Mouse (Mus musculus) heart, embryonic 15.5 days (tissue): ENCODE measurements around the gene Ccl17. TPM values are rescaled to one million over a fixed set of nuclear protein-coding genes. Genes with fewer than 3 reads are reported as not detected.

Experiments
- ATAC-seq: fragments of 200-750 bp; cut with Nextera tagmentation; replicated peaks from 2 replicates; pipeline ENCODE4 v1.8.0; 2017; ENCODE audit warnings: low read depth, moderate TSS enrichment; ENCODE audit not compliant: insufficient number of reproducible peaks, insufficient read depth, low FRiP score
- H3K27ac ChIP-seq: fragments of 300-500 bp; sonication (generic); 2 replicates; pipeline ENCODE4 v1.5.1; 2015; ENCODE audit warnings: mild to moderate bottlenecking, inconsistent platforms
- H3K27me3 ChIP-seq: fragments of 300-500 bp; sonication (generic); 2 replicates; pipeline ENCODE4 v1.6.1; 2015; ENCODE audit warnings: inconsistent platforms
- H3K36me3 ChIP-seq: fragments of 300-500 bp; sonication (generic); 2 replicates; pipeline ENCODE4 v1.6.1; 2015; ENCODE audit warnings: mild to moderate bottlenecking, inconsistent platforms
- H3K4me1 ChIP-seq: fragments of 300-500 bp; sonication (generic); replicated peaks from 2 replicates; pipeline ENCODE4 v1.6.1; 2015; ENCODE audit warnings: inconsistent platforms
- H3K4me2 ChIP-seq: fragments of 300-500 bp; sonication (generic); 2 replicates; pipeline ENCODE4 v1.6.1; 2015; ENCODE audit warnings: inconsistent platforms, mild to moderate bottlenecking, moderate library complexity
- H3K4me3 ChIP-seq: fragments of 300-500 bp; sonication (generic); 2 replicates; pipeline ENCODE4 v1.5.1; 2015; ENCODE audit warnings: mild to moderate bottlenecking, inconsistent platforms
- H3K9ac ChIP-seq: fragments of 300-500 bp; sonication (generic); 2 replicates; pipeline ENCODE4 v1.6.1; 2015; ENCODE audit warnings: mild to moderate bottlenecking, inconsistent platforms
- H3K9me3 ChIP-seq: fragments of 300-500 bp; sonication (generic); replicated peaks from 2 replicates; pipeline ENCODE4 v1.6.1; 2016; ENCODE audit warnings: inconsistent platforms
- WGBS: fragments of 180-500 bp; shearing (Covaris S2); methylation state at CpG from one replicate; pipeline ENCODE4 v1.1.7; 2015; ENCODE audit warnings: mixed read lengths; 5-methylcytosine and 5-hydroxymethylcytosine counted together
- polyA plus RNA-seq: library from polyadenylated mRNA; unstranded; fragments of >200 nt; fragmentation: Nextera tagmentation; extraction: Ambion mirVana; gene quantifications from 2 replicates; pipeline ENCODE4 v1.2.1, GENCODE M21; 2015

Ccl17 gene
- polyA plus RNA-seq: 0.26 TPM in 1 of 2 replicates, not detected in the other

- 31% methylated on average over 3 of the region's 3 CpGs for WGBS
- no peak within 1 kb of the TSS for H3K27ac ChIP-seq
- no peaks in the 10 kb centered on the region for H3K36me3 ChIP-seq
- no peaks in the 10 kb centered on the region for H3K9me3 ChIP-seq
- H3K4me2 ChIP-seq: no peak within 1 kb of the TSS
- no peak within 1 kb of the TSS for H3K4me3 ChIP-seq
- H3K4me1 ChIP-seq: peaks cover 3% of the 10 kb centered on the region; the same call in 1 of the 2 replicates
- H3K27me3 ChIP-seq: peaks cover 5% of the 10 kb centered on the region; the same call in 1 of the 2 replicates
- no peak within 1 kb of the TSS for H3K9ac ChIP-seq
- ATAC-seq: no peak
Measured at GRCm38 (mm10) chr8:94810153-94810552, at the start of gene Ccl17. Gene Ccl17, plus strand, starts transcription at chr8:94810453.

- ATAC-seq: no peak
- Histone ChIP-seq H3K9me3 (no peaks in the 10 kb centered on the region), H3K9ac (no peak overlapping the region), H3K4me1 (peaks cover 13% of the 10 kb centered on the region), H3K27me3 (peaks cover 27% of the 10 kb centered on the region), H3K27ac (no peak overlapping the region), H3K36me3 (no peaks in the 10 kb centered on the region), H3K4me3 (no peak overlapping the region), H3K4me2 (no peak overlapping the region)
- WGBS: 51% methylated on average over 9 of the region's 9 CpGs
Measured at GRCm38 (mm10) chr8:94767035-94767434, 43.2 kb upstream of the Ccl17 start.

GRCm38 (mm10) chr8:94770945-94771344 lies 39.3 kb upstream of the Ccl17 start:
- WGBS: 24% methylated on average over 6 of the region's 6 CpGs
- peaks cover 42% of the 10 kb centered on the region for H3K27me3 ChIP-seq
- H3K27ac ChIP-seq: 0 out of 2 replicates have a peak overlapping the region, but pooled peaks have one; percentile 33
- H3K36me3 ChIP-seq: no peaks in the 10 kb centered on the region
- H3K9me3 ChIP-seq: no peaks in the 10 kb centered on the region
- no peak for ATAC-seq
- H3K4me1 ChIP-seq: peaks cover 23% of the 10 kb centered on the region
- no peak overlapping the region for H3K4me3 ChIP-seq
- H3K4me2 ChIP-seq: peak overlapping the region; percentile 81; the same call in 1 of the 2 replicates
- no peak overlapping the region for H3K9ac ChIP-seq

DNA sequence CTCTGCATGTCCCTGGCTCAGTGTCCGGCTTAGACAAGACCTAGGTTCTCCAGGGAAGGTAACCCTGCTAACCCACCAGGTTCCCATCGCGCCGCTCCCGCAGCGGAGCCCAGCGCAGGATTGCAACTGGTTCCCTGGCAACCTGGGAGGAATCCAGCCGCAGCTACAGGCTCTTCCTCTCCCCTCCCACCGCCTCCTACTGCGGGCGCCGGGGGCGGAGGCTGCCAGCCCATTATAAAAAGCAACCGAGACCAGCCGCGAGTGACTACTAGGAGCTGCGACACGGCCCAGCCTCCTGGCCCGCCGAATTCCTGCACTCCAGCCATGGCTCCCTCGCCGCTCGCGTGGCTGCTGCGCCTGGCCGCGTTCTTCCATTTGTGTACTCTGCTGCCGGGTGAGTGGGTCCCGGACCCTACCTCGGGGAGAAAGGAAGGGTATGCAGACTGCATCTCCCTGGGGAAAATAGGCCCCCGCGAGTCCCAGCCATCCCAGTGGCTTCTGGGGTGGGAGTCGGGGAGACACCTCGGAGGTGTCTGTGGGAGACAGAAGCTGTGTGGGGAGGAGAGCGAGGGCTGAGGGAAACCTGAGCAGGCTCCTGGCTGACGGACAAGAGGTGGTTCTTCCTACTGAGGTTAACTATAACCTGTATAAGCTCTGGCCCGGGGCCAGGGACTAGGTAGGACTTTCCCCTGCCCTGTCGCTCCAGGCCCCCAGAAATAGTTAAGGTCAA lies 38.1 kb upstream of the Ccl17 start, which contains the start of gene Cx3cl1:
Gene Cx3cl1, plus strand, starts transcription at position 69 of the 730 bp plus-strand sequence.
- Histone ChIP-seq H3K4me1 (peaks cover 23% of the 10 kb centered on the region), H3K4me2 (peak within 1 kb of the TSS; percentile 81), H3K4me3 (peak within 1 kb of the TSS; percentile 54), H3K27ac (peak within 1 kb of the TSS; percentile 33), H3K27me3 (peaks cover 42% of the 10 kb centered on the region), H3K9ac (peak within 1 kb of the TSS; percentile 59), H3K36me3 (no peaks in the 10 kb centered on the region), H3K9me3 (no peaks in the 10 kb centered on the region)
- 2% methylated on average over 38 of the region's 38 CpGs for WGBS
- ATAC-seq: peak; percentile 80

- Histone ChIP-seq H3K27ac (no peak overlapping the region), H3K4me1 (peaks cover 30% of the 10 kb centered on the region), H3K9ac (no peak overlapping the region), H3K4me3 (peak overlapping the region; percentile 54), H3K36me3 (no peaks in the 10 kb centered on the region), H3K4me2 (peak overlapping the region; percentile 81), H3K27me3 (peaks cover 42% of the 10 kb centered on the region), H3K9me3 (no peaks in the 10 kb centered on the region)
- ATAC-seq: no peak
- 58% methylated on average over 6 of the region's 6 CpGs for WGBS
Measured at GRCm38 (mm10) chr8:94773048-94773447, 37.2 kb upstream of the Ccl17 start.

- Histone ChIP-seq H3K9ac (no peak overlapping the region), H3K4me1 (peaks cover 37% of the 10 kb centered on the region), H3K9me3 (no peaks in the 10 kb centered on the region), H3K4me3 (no peak overlapping the region), H3K4me2 (no peak overlapping the region), H3K27me3 (peaks cover 42% of the 10 kb centered on the region), H3K36me3 (no peaks in the 10 kb centered on the region), H3K27ac (no peak overlapping the region)
- ATAC-seq: no peak
- WGBS: 44% methylated on average over 12 of the region's 12 CpGs
Measured at GRCm38 (mm10) chr8:94773700-94774171, 36.5 kb upstream of the Ccl17 start.

DNA sequence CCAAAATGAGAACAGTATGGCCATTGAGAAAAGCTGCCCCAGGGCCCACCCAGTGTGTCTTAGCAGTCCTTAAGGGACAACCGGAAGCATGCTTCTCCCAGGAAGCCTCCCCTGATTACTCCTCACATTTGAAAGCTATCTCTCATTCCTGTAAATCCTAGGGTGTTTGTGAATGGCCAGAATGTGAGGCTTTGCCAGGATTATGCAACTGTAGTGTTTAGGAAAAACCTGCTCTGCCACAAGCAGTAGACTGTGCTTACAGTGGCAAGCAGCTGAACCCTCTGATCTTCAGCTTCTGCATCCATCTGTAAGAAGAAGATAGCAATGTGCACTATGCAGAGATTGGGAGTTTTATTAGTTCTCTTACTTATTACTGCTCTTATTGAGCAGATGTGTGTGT lies 35.7 kb upstream of the Ccl17 start:
- Histone ChIP-seq H3K4me2 (no peak overlapping the region), H3K4me1 (peaks cover 45% of the 10 kb centered on the region), H3K27me3 (peaks cover 36% of the 10 kb centered on the region), H3K36me3 (no peaks in the 10 kb centered on the region), H3K27ac (no peak overlapping the region), H3K9ac (no peak overlapping the region), H3K9me3 (no peaks in the 10 kb centered on the region), H3K4me3 (no peak overlapping the region)
- no peak for ATAC-seq
- WGBS: 70% methylated on average over 1 of the region's 1 CpGs

DNA sequence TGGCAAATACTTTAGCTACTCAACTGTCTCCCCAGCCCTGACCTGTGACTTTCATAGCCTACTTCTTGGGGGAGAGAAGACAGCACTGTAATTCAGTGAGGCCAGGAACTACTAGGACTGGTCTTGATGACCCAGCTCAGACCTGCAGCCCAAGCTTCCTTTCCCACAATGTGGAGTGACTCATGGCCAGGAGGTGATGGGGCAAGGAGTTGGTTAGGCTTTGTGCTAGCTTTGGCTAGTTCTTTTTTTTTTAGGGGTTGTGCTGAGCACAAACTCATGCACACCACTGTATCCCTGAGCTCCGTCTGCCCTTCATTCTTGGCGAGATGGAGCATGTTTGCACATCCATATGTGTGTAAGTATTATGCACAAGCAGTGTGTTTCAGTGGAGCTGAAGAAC lies 33.9 kb upstream of the Ccl17 start:
- no peak overlapping the region for H3K27ac ChIP-seq
- 82% methylated on average over 2 of the region's 2 CpGs for WGBS
- H3K4me1 ChIP-seq: peaks cover 46% of the 10 kb centered on the region
- no peak for ATAC-seq
- H3K4me2 ChIP-seq: no peak overlapping the region
- H3K36me3 ChIP-seq: no peaks in the 10 kb centered on the region
- no peak overlapping the region for H3K4me3 ChIP-seq
- H3K9ac ChIP-seq: no peak overlapping the region
- no peaks in the 10 kb centered on the region for H3K9me3 ChIP-seq
- peaks cover 20% of the 10 kb centered on the region for H3K27me3 ChIP-seq

GRCm38 (mm10) chr8:94778036-94778435 lies 32.2 kb upstream of the Ccl17 start:
- Histone ChIP-seq H3K36me3 (no peaks in the 10 kb centered on the region), H3K4me2 (no peak overlapping the region), H3K4me1 (peaks cover 40% of the 10 kb centered on the region), H3K9me3 (no peaks in the 10 kb centered on the region), H3K27me3 (peaks cover 6% of the 10 kb centered on the region; the same call in 1 of the 2 replicates), H3K9ac (no peak overlapping the region), H3K27ac (peak overlapping the region; percentile 54), H3K4me3 (no peak overlapping the region)
- 32% methylated on average over 10 of the region's 10 CpGs for WGBS
- ATAC-seq: peak; percentile 30; the same call in 1 of the 2 replicates

DNA sequence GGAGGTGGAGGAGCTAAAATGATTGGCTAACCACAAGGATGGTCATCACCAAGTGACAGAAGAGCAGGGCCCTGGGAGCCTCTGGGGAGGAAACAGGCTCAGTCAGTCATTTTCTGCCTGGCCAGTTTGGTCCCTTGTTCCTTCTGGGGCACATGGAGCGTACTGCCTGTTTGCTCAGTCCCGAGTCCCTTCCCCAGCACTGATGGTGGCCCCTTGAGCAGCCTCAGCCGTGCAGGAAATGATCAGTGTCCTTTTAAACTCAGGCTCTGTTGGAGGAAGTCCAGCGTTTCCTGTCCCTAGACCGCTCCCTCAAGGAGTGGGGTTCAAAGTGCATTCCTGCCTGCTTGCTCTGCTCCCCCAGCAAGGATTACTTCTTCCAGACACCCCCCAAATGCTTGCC lies 31.8 kb upstream of the Ccl17 start:
- 57% methylated on average over 5 of the region's 5 CpGs for WGBS

GRCm38 (mm10) chr8:94778895-94779533 lies 31.2 kb upstream of the Ccl17 start:
- no peak for ATAC-seq
- no peaks in the 10 kb centered on the region for H3K9me3 ChIP-seq
- no peak overlapping the region for H3K4me2 ChIP-seq
- WGBS: 63% methylated on average over 10 of the region's 10 CpGs
- H3K4me1 ChIP-seq: peaks cover 40% of the 10 kb centered on the region
- no peaks in the 10 kb centered on the region; the same call in 1 of the 2 replicates for H3K27me3 ChIP-seq
- peak overlapping the region; percentile 54; the same call in 1 of the 2 replicates for H3K27ac ChIP-seq
- H3K9ac ChIP-seq: no peak overlapping the region
- no peak overlapping the region for H3K4me3 ChIP-seq
- H3K36me3 ChIP-seq: no peaks in the 10 kb centered on the region

More for the DNA sequence above, 31.8 kb upstream of the Ccl17 start:
- H3K27ac ChIP-seq: peak overlapping the region; percentile 54
- peaks cover 2% of the 10 kb centered on the region; the same call in 1 of the 2 replicates for H3K27me3 ChIP-seq
- H3K36me3 ChIP-seq: no peaks in the 10 kb centered on the region
- H3K4me3 ChIP-seq: no peak overlapping the region
- H3K4me2 ChIP-seq: no peak overlapping the region
- H3K4me1 ChIP-seq: peaks cover 40% of the 10 kb centered on the region
- no peak overlapping the region for H3K9ac ChIP-seq
- H3K9me3 ChIP-seq: no peaks in the 10 kb centered on the region
- ATAC-seq: peak; percentile 71
